Mouse (Mus musculus): ENCODE measurements around the gene Coq8b.
"Not testable (repeated sequence)": the region's sequence is repeated elsewhere in the genome, so short reads cannot be mapped to it uniquely, and the experiment has no call there.

Coq8b gene

GRCm38 (mm10) chr7:27230781-27231180 lies 2.0 kb upstream of the Coq8b start:
- no peak for DNase-seq

DNA sequence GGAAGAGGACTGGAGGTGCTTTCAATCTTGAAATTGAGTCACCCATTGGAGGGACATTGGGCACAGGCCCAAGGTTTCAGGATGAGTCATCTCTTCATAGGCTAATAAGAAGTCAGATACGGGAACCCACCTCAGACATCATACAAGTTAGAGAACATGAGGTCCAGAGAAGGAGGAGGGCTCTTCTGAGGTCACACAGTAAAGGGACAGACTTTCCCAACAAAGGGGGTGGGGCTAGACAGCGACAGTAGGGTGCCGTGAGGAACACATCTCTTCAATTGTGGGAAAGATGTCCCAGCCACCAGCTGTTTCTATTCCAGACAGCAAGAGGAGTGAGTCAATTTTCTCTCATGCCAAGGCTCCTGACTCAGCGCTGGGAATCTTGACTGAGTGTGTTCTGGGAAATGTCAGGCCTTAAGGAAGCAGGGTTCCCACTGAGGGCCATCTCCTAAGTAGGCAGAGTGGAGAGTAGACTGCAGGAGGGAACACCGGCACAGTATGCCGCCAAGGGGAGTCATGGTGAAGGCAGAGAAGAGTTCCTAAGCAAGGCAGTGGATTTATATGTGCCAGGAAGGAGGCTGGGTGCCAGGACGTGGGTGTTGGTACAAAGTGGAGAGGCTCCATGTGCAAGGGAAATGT lies 1.0 kb upstream of the Coq8b start:
- DNase-seq, result no peak

GRCm38 (mm10) chr7:27233300-27233699 lies 477 bp downstream of the Coq8b start:
- peak in 1 of 2 experiments; percentile 27 for DNase-seq

DNA sequence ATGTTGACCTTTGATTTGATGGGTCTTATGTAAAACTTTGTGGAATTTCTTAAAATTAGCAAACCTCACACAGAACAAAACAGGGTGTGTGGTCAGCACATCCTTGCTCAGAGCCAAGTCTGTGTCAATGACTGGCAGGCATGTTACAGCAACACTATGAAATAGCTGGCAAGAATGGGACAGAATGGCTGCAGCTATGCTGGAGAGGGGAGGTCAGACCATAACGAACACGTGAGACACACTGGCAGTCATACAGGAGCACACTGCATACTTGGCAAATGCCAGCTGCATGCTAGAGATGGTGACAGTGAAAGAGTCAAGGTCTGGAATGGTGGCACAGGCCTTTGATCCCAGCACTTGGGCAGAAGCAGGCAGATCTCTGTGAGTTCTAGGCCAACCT lies 2.9 kb downstream of the Coq8b start:
- DNase-seq, result no peak

GRCm38 (mm10) chr7:27237527-27237926 lies 4.7 kb downstream of the Coq8b start:
- no peak for DNase-seq

DNA sequence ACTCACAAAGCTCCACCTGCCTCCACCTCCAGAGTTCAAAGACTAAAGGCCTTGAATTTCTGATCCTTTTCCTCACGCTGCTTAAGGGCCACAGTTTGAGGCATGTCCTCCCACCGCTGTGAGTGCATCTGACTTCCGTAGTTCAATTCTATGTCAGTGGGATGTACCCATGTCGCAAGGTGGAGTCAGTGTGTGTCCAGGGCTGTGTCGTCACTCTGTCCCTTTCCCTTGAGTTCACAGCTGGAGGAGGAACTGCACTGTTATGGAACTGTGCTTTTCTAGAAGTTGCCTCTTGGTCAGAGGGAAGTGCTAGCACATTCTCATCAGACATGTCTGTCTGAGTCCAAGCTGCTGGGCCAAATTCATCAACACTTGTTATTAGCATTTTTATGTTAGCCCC lies 5.7 kb downstream of the Coq8b start:
- no peak for DNase-seq

DNA sequence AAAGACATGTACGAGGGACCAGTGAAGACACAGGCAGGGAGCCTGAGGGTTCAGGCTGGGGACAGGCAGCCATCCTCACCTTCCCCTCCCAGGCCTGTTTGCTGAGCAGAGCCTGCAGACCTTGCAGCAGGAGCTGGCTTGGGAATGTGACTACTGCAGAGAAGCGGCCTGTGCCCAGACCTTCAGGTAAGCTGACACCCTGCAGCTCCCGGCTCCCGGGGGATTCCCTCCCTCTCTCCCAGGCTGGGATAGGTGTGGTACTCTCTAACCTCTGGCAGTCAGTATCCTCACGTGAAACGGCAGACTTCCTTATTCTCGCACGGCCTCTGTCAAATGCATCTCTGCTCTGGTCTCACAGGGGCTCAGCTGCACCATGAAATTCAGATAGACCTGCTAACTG lies 10.4 kb downstream of the Coq8b start:
- no peak for DNase-seq

GRCm38 (mm10) chr7:27244088-27244487 lies 11.3 kb downstream of the Coq8b start:
- not testable (repeated sequence) for DNase-seq

DNA sequence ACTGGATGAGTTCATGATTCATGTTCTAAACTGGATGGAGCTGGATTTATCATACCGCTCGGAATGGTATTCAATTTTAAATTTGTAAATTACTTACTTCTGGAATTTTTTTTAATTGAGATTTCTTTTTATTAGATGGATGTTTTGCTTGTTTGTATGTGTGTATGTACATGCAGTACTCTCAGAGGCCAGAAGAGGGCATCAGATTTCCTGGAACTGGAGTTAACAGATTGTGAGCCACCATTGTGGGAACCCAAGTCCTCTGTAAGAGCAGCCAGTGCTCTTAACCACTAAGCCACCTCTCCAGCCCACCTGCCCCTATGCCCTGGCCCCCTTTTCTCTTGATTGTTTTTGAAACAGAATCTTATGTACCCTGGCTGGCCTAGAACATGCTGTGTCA lies 16.3 kb downstream of the Coq8b start:
- DNase-seq, result no peak

GRCm38 (mm10) chr7:27249928-27250327 lies 17.1 kb downstream of the Coq8b start:
- no peak for DNase-seq

DNA sequence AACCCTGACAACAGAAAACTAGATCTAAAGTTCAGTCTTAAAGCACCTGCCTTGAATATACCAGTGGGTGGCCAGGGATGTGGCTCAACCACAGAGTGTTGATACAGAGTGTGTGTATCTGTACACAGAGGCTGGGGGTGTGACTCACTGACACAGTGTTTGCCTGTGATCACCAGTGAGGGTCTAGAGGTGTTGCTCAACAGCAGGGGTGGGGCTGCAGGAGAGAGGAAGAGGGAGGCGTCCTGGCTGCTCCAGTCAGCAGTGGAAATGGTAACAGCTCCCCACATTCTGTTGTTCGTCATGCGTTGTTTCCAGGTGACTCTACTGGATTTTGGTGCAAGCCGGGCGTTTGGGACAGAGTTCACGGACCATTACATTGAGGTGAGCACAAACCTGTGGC lies 19.1 kb downstream of the Coq8b start:
- no peak for DNase-seq

- no peak for DNase-seq
These were observed 22.9 kb downstream of the Coq8b start for GRCm38 (mm10) chr7:27255721-27256120.

DNA sequence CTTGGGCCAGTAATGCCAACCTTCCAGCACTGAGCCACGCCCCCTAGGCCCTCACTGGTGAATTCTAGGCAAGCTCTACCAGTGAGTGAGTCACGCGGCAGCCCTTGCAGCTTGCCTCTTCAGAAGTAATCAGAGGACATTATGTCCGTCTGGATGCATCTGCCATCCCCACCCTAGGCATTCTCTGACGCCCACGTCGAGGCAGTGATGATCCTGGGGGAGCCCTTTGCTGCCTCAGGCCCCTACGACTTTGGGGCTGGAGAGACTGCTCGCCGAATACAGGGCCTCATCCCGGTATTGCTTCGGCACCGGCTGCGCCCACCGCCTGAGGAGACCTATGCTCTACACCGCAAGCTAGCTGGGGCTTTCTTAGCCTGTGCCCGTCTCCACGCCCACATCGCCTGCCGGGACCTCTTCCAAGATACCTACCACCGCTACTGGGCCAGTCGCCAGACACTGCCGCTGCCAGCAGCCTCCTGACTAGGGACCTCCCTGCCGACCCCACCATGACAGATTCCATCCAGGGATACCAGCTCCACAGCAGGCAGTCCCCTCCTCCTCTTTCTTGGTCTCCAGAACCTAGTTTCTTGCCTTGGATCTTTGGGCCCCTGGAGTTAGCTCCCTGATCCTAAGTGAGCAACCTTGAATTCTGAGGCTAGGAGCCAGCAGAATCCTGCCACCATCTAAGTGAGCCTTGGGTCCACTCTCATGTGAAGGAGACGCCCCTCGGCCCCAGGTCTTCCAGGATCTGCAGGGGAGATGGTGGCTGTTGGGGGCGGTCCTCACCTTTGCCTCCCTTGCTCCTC lies 24.4 kb downstream of the Coq8b start:
- no peak for DNase-seq

GRCm38 (mm10) chr7:27257852-27258204 lies 25.0 kb downstream of the Coq8b start:
- DNase-seq, result no peak

GRCm38 (mm10) chr7:27258205-27258899 lies 25.5 kb downstream of the Coq8b start, which contains the start of gene Numbl:
TSS of gene Numbl (plus strand) at chr7:27258433.
- peak; percentile 93 for DNase-seq

DNA sequence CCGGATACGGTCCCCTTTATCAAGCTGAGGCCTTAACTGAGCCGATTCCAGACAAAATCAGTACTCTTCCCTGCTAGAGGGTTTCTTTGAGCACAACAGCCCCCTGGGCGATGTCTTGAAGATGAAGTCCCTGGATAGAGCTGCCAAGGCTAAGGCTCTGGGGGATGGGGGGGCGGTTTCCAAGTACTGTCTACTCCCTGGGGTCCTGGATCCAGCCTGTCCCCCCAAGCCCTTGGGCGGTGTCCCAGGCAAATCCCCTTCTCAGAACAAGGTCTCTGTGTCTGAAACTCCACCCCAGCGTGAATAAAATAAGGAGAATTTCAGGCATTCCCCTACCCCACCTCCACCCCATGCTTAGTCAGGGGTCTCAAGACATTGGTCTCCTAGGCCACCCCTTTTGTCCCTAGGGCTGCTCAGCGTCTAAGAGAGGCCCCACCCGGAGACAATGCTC lies 26.5 kb downstream of the Coq8b start:
- DNase-seq, result no peak

GRCm38 (mm10) chr7:27259771-27260170 lies 26.9 kb downstream of the Coq8b start:
- no peak for DNase-seq

GRCm38 (mm10) chr7:27260856-27261255 lies 28.0 kb downstream of the Coq8b start:
- DNase-seq, result no peak

- no peak for DNase-seq
These were observed 29.1 kb downstream of the Coq8b start for GRCm38 (mm10) chr7:27261888-27262287.

- no peak for DNase-seq
These were observed 31.9 kb downstream of the Coq8b start for GRCm38 (mm10) chr7:27264761-27265160.

DNA sequence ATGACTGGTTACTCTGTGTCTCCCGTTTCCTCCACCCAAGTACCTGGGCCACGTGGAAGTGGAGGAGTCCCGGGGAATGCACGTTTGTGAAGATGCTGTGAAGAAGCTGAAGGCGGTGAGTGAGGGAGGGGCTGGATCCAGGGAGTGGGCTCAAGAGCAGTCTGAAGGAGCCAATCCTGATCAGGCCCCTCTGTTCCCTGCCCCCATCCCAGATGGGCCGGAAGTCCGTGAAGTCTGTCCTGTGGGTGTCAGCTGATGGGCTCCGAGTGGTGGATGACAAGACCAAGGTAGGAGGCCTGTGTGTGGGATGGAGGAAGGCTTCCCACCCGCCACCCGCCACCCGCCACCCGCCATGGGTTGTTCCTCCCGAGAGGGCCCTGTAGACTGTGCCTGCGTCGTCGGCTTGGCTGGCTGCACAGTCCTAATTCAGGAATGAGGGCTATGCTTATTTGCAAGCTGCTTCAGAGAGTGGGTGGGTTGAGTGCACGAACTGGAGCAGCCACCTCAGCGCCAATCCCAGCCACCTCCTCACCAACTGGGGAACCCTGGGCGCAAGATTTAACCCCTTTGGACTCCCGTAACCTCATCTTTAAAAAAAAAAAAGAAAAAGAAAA lies 33.8 kb downstream of the Coq8b start:
- no peak for DNase-seq

- no peak for DNase-seq
These were observed 38.6 kb downstream of the Coq8b start for GRCm38 (mm10) chr7:27271423-27271822.

GRCm38 (mm10) chr7:27273739-27274351 lies 41.0 kb downstream of the Coq8b start:
- peak in 1 of 2 experiments; percentile 39 for DNase-seq

All from thymus, postnatal 36 days (tissue).